Mouse (Mus musculus) midbrain, embryonic 14.5 days (tissue): ENCODE measurements around the gene Scyl3. TPM values are rescaled to one million over a fixed set of nuclear protein-coding genes. Genes with fewer than 3 reads are reported as not detected.

Source experiments
- ATAC-seq: fragments of 200-750 bp; cut with Nextera tagmentation; 2 replicates; pipeline ENCODE4 v1.8.0; 2017; ENCODE audit warnings: moderate number of reproducible peaks, moderate library complexity; ENCODE audit not compliant: low FRiP score, low TSS enrichment
- DNase-seq: peaks from one replicate; pipeline ENCODE4 v3.0.0-alpha.2; 2015
- H3K27ac ChIP-seq: fragments of 300-500 bp; sonication (generic); replicated peaks from 2 replicates; pipeline ENCODE4 v1.5.1; 2014; ENCODE audit warnings: mild to moderate bottlenecking, low read depth, low read length, moderate library complexity
- H3K27me3 ChIP-seq: fragments of 300-500 bp; sonication (generic); 2 replicates; pipeline ENCODE4 v1.6.1; 2014; ENCODE audit warnings: low read length, control low read depth, mixed read lengths; ENCODE audit not compliant: control insufficient read depth, insufficient read depth
- H3K36me3 ChIP-seq: fragments of 300-500 bp; sonication (generic); 2 replicates; pipeline ENCODE4 v1.6.1; 2014; ENCODE audit warnings: low read length, control low read depth; ENCODE audit not compliant: control insufficient read depth, insufficient read depth
- H3K4me1 ChIP-seq: fragments of 300-500 bp; sonication (generic); 2 replicates; pipeline ENCODE4 v1.6.1; 2014; ENCODE audit warnings: mild to moderate bottlenecking, antibody characterized with exemption, low read length, control low read depth; ENCODE audit not compliant: control insufficient read depth, insufficient read depth
- H3K4me2 ChIP-seq: fragments of 300-500 bp; sonication (generic); 2 replicates; pipeline ENCODE4 v1.6.1; 2014; ENCODE audit warnings: mild to moderate bottlenecking, low read length, moderate library complexity
- H3K4me3 ChIP-seq: fragments of 300-500 bp; sonication (generic); replicated peaks from 2 replicates; pipeline ENCODE4 v1.5.1; 2014; ENCODE audit warnings: low read depth, low read length
- H3K9ac ChIP-seq: fragments of 300-500 bp; sonication (generic); replicated peaks from 2 replicates; pipeline ENCODE4 v1.6.1; 2014; ENCODE audit warnings: mild to moderate bottlenecking, low read length, moderate library complexity
- H3K9me3 ChIP-seq: fragments of 300-500 bp; sonication (generic); 2 replicates; pipeline ENCODE4 v1.6.1; 2016; ENCODE audit warnings: low read length, control low read depth, mixed read lengths; ENCODE audit not compliant: control insufficient read depth
- WGBS: fragments of 180-500 bp; shearing (Covaris S2); extraction: QIAGEN DNeasy Blood & Tissue Kit; methylation state at CpG from one replicate; pipeline ENCODE4 v1.1.7; 2014; 5-methylcytosine and 5-hydroxymethylcytosine counted together
- polyA plus RNA-seq: library from polyadenylated mRNA; unstranded; fragments of >200 nt; fragmentation: Nextera tagmentation; extraction: Ambion mirVana; gene quantifications from 2 replicates; pipeline ENCODE4 v1.2.1, GENCODE M21; 2014

Gene Scyl3
- polyA plus RNA-seq, 1 experiment from 2014 or later = 17.5 TPM

DNA sequence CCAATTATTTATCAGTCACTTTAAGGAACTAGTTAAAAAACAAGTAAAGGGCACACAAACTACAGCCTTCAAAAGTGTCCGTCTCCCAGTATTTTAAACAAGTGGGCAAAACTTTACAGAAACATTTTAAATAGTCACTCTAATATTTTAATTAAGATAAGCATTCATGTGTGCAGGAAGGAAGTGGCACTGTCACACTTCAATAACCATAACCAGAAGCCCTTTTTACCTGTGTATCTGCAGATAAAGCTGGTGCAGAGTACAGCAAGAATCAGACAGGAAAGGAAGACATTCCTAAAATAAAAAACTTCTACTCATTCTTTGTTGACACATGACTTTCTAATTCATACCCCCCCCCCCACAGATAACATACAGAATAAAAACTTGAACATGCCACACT lies 47.6 kb downstream of the Scyl3 start:
- H3K27ac ChIP-seq = no peak overlapping the region
- H3K27me3 ChIP-seq = no peaks in the 10 kb centered on the region
- H3K4me1 ChIP-seq = no peaks in the 10 kb centered on the region
- no peaks in the 10 kb centered on the region for H3K9me3 ChIP-seq
- DNase-seq = no peak
- no peak overlapping the region for H3K4me2 ChIP-seq
- 88% methylated on average over 1 of the region's 1 CpGs for WGBS
- H3K4me3 ChIP-seq = no peak overlapping the region
- no peak for ATAC-seq
- peaks cover 11% of the 10 kb centered on the region for H3K36me3 ChIP-seq
- H3K9ac ChIP-seq = no peak overlapping the region

DNA sequence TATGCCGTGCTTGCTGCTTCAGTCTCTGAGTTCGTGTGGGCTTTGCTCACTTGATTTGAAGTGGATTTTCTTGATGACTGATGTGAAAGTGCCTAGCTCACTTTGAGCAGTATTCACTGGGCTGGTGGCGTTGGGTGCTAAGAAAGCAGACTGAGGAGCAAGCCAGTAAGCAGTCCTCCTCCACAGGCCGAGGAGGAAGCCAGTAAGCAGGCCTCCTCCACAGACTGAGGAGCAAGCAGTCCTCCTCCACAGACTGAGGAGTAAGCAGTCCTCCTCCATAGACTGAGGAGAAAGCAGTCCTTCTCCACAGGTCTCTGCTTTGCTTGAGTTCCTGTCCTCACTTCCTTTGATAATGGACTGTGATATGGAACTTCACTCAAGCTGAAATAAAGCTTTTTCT lies 63.5 kb downstream of the Scyl3 start:
- H3K27me3 ChIP-seq = no peaks in the 10 kb centered on the region
- ATAC-seq (no peak), DNase-seq (no peak)
- no peaks in the 10 kb centered on the region for H3K36me3 ChIP-seq
- no peak overlapping the region for H3K9ac ChIP-seq
- no peak overlapping the region for H3K4me2 ChIP-seq
- H3K9me3 ChIP-seq = no peaks in the 10 kb centered on the region
- 0 out of 2 replicates have a peak, but pooled peaks cover 2% of the 10 kb centered on the region for H3K4me1 ChIP-seq
- 90% methylated on average over 4 of the region's 4 CpGs for WGBS
- H3K27ac ChIP-seq = no peak overlapping the region
- no peak overlapping the region for H3K4me3 ChIP-seq

DNA sequence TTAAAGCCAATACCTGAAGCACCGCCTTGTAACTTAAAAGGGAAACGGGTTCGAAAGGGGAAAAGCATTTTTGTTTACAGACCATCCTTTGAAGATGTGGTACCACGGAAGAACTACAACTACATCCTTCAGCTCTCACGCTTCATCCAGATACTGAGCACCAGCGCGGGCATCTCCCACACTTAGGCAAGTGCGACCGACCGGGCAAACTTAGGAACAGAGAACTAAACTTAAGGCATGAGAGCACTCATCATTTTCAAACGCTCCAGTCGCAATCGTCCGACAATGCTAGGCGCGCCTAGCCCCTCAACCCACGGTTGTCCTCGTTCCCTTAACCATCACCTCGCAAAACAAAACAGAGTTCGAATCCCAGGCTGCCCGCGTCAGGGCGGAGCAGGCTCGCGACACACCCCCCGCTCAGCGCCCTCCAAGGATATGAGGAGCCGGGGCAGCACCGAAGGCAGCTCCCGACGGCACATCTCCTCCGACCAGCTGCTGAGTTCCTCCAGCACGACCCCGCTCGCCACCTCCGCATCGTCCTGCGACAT lies 65.3 kb downstream of the Scyl3 start:
- WGBS = under 1% methylated on average over 38 of the region's 38 CpGs
- no peaks in the 10 kb centered on the region for H3K27me3 ChIP-seq
- H3K9me3 ChIP-seq = no peaks in the 10 kb centered on the region
- DNase-seq (no peak), ATAC-seq (no peak)
- no peaks in the 10 kb centered on the region for H3K36me3 ChIP-seq
- H3K4me3 ChIP-seq = peak overlapping the region; percentile 74
- H3K9ac ChIP-seq = peak overlapping the region; percentile 63
- H3K4me1 ChIP-seq = 0 out of 2 replicates have a peak, but pooled peaks cover 2% of the 10 kb centered on the region
- H3K27ac ChIP-seq = 0 out of 2 replicates have a peak overlapping the region, but pooled peaks have one; percentile 32
- peak overlapping the region; percentile 78 for H3K4me2 ChIP-seq

DNA sequence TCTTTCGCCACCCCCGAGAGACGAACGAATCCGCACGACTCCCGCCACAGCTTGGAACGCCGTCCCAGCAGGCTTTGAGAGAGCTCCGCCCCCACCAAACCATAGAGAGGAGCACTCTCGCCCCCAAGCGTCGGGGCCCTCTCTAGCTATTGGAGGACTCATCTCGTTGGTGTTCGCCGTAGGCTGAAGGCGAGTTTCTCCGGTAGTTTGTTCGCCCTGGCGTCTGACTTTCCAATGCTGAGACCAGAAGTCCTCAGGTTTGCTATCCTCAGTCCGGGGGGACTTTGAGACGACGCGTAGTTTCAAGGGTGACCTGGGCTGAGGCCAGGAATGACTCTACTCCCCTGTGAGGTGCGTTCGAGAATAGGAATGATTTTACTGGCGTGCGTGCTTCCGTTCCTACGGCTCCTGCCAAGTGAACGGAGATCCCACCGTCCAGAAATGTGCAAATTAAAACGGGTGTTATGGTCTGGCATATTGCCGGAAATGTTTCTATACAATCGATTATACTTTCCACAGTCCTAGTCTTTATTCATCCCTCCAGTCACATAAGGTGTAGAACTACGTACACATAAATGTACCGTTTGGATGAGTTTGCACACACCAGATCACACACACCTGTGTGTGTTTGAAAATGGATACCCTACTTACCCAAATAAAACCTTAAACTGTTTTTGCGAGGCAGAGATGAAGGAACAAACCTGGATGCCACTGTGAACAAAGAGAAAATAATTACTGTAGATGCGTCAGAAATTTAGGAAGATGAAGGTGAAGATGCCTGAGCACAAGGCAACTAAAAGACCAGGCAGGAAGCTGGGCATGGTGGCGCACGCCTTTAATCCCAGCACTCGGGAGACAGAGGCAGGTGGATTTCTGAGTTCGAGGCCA lies 66.1 kb downstream of the Scyl3 start, which contains the start of the genes BC055324 and Mettl18:
BC055324 (minus strand) TSS at position 76 of the 888 bp plus-strand sequence.
Mettl18 (plus strand) TSS at position 169 of the 888 bp plus-strand sequence.
- 3% methylated on average over 43 of the region's 43 CpGs for WGBS
- Histone ChIP-seq H3K36me3 (no peaks in the 10 kb centered on the region), H3K4me3 (peak within 1 kb of the TSS; percentile 74), H3K9me3 (no peaks in the 10 kb centered on the region), H3K27ac (peak within 1 kb of the TSS; percentile 81), H3K27me3 (no peaks in the 10 kb centered on the region), H3K4me2 (peak within 1 kb of the TSS; percentile 78), H3K4me1 (0 out of 2 replicates have a peak, but pooled peaks cover 2% of the 10 kb centered on the region), H3K9ac (peak within 1 kb of the TSS; percentile 63)
- DNase-seq (peak; percentile 96), ATAC-seq (peak; percentile 97)

DNA sequence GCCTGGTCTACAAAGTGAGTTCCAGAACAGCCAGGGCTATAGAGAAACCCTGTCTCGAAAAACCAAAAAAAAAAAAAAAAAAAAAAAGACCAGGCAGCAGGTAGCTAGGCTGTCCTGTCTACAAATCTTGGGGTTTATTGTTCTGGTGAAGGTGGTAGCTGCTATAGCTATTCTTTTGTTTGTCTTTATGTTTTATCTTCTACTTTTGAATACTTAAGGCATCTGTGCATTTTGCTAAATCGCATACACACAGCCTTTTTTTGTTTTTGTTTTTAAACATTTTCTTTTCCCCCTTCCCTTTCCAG lies 66.7 kb downstream of the Scyl3 start:
- Histone ChIP-seq H3K4me3 (peak overlapping the region; percentile 74), H3K9me3 (no peaks in the 10 kb centered on the region), H3K36me3 (no peaks in the 10 kb centered on the region), H3K4me2 (peak overlapping the region; percentile 78), H3K27me3 (no peaks in the 10 kb centered on the region), H3K4me1 (0 out of 2 replicates have a peak, but pooled peaks cover 2% of the 10 kb centered on the region), H3K27ac (peak overlapping the region; percentile 81; the same call in 1 of the 2 replicates), H3K9ac (peak overlapping the region; percentile 63)
- no peak for ATAC-seq
- WGBS = 92% methylated on average over 1 of the region's 2 CpGs
- no peak for DNase-seq

DNA sequence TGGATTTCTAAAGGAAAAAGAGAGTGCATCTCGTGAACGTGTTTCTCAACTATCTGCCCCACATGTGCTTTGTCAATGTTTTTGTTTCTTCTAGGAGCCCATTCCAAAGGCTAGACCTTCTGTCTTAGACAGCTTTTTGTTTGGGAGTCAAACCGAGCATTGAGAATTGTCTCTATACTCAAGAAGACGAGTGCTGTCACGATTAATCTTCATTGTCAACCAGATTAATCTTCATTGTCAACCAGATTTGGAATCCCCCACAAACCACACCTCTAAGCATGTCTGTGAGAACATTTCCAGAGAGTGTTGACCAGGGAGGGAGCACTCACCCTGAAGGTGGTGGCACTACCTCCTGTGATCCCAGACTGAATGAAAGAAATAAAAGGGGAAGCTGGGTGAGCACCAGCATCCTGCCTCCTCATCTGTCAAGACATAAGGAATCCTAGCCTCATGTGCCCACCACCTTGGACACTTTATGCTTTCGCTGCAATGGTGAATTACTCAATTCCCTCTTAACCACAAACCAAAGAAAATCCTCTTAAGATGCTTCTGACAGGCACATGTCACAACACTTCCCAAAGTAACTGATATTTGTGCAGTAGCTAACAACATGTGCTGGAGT lies 73.0 kb downstream of the Scyl3 start:
- ATAC-seq (no peak), DNase-seq (no peak)
- H3K27ac ChIP-seq = no peak overlapping the region
- H3K9ac ChIP-seq = no peak overlapping the region
- H3K27me3 ChIP-seq = no peaks in the 10 kb centered on the region
- H3K4me3 ChIP-seq = no peak overlapping the region
- no peaks in the 10 kb centered on the region for H3K36me3 ChIP-seq
- WGBS = 46% methylated on average over 6 of the region's 6 CpGs
- no peaks in the 10 kb centered on the region for H3K4me1 ChIP-seq
- H3K4me2 ChIP-seq = no peak overlapping the region
- no peaks in the 10 kb centered on the region for H3K9me3 ChIP-seq

DNA sequence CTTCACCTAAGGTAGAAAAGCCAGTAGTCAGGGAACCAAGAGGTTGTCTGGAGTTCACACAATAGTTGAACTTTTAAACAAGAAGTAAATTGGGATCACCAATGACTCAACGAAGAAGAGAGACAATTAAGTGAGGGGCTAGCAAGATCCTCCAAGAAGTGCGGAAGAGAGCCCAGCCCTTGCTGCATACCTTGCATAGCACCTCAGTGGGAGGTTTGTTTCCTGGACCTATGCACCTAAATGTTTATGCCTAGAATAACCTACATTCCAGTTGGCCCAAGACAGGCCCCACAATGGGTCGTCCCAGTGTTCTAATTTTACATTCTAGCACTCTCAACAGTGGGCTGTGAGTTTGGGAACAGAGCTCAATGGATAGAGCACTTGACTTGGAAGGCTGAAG lies 75.4 kb downstream of the Scyl3 start:
- no peaks in the 10 kb centered on the region for H3K36me3 ChIP-seq
- no peak overlapping the region for H3K27ac ChIP-seq
- WGBS = 86% methylated on average over 3 of the region's 3 CpGs
- no peak for DNase-seq
- H3K4me2 ChIP-seq = no peak overlapping the region
- no peaks in the 10 kb centered on the region for H3K4me1 ChIP-seq
- H3K4me3 ChIP-seq = no peak overlapping the region
- H3K27me3 ChIP-seq = no peaks in the 10 kb centered on the region
- no peak for ATAC-seq
- H3K9ac ChIP-seq = no peak overlapping the region
- no peaks in the 10 kb centered on the region for H3K9me3 ChIP-seq
